Mouse (Mus musculus) CD4-positive, CD25-positive, alpha-beta regulatory T cell, adult 4 months (primary cell): ENCODE measurements at regions not wholly inside any gene's neighbourhood (a gene's known extent, or its start where the extent isn't known, plus 50 kb on each side); places are given as distances from the start of the nearest gene placed in this dataset.

Experiments used
- ATAC-seq: one replicate; pipeline ENCODE4 v1.8.0; 2017

- ATAC-seq = no peak
Measured at GRCm38 (mm10) chr2:138123331-138123730, 133.0 kb upstream of the Btbd3 start.

GRCm38 (mm10) chr2:138120868-138121267 is 135.5 kb upstream of the Btbd3 start:
- no peak for ATAC-seq

GRCm38 (mm10) chr2:138120131-138120530 is 136.2 kb upstream of the Btbd3 start:
- ATAC-seq = no peak

- ATAC-seq = no peak
Measured at GRCm38 (mm10) chr2:138099777-138100176, 156.6 kb upstream of the Btbd3 start.

GRCm38 (mm10) chr2:138085390-138085789 is 171.0 kb upstream of the Btbd3 start:
- no peak for ATAC-seq

GRCm38 (mm10) chr2:138084564-138085283 is 171.6 kb upstream of the Btbd3 start:
- no peak for ATAC-seq

GRCm38 (mm10) chr2:138074020-138074613 is 182.2 kb upstream of the Btbd3 start:
- ATAC-seq = no peak

- no peak for ATAC-seq
Measured at GRCm38 (mm10) chr2:138072165-138072728, 184.1 kb upstream of the Btbd3 start.

GRCm38 (mm10) chr2:138053081-138053480 is 203.3 kb upstream of the Btbd3 start:
- ATAC-seq = no peak

GRCm38 (mm10) chr2:138048341-138048740 is 208.0 kb upstream of the Btbd3 start:
- ATAC-seq = no peak

GRCm38 (mm10) chr2:138047781-138048201 is 208.6 kb upstream of the Btbd3 start:
- ATAC-seq = no peak

GRCm38 (mm10) chr2:138047361-138047760 is 209.0 kb upstream of the Btbd3 start:
- no peak for ATAC-seq

- ATAC-seq = no peak
Measured at GRCm38 (mm10) chr2:138046918-138047317, 209.4 kb upstream of the Btbd3 start.

GRCm38 (mm10) chr2:138045933-138046642 is 210.3 kb upstream of the Btbd3 start:
- ATAC-seq = no peak

- no peak for ATAC-seq
Measured at GRCm38 (mm10) chr2:138040706-138041105, 215.7 kb upstream of the Btbd3 start.

- ATAC-seq = no peak
Measured at GRCm38 (mm10) chr2:138040302-138040701, 216.1 kb upstream of the Btbd3 start.

GRCm38 (mm10) chr2:138034123-138034736 is 222.1 kb upstream of the Btbd3 start:
- ATAC-seq = no peak

- no peak for ATAC-seq
Measured at GRCm38 (mm10) chr2:138033379-138034122, 222.8 kb upstream of the Btbd3 start.

- no peak for ATAC-seq
Measured at GRCm38 (mm10) chr2:138027411-138027810, 229.0 kb upstream of the Btbd3 start.

GRCm38 (mm10) chr2:138023558-138023957 is 232.8 kb upstream of the Btbd3 start:
- no peak for ATAC-seq

- no peak for ATAC-seq
Measured at GRCm38 (mm10) chr2:137981766-137982165, 274.6 kb upstream of the Btbd3 start.

- no peak for ATAC-seq
Measured at GRCm38 (mm10) chr2:137977767-137978166, 278.6 kb upstream of the Btbd3 start.
